Mouse (Mus musculus) liver, postnatal 0 days (tissue): Measurements from ENCODE around the gene Spns1. TPM values are rescaled to one million over a fixed set of nuclear protein-coding genes. Genes with fewer than 3 reads are reported as not detected.

ENCODE experiments used
- ATAC-seq: fragments of 200-750 bp; cut with Nextera tagmentation; 2 replicates; pipeline ENCODE4 v1.8.0; 2017; ENCODE audit warnings: mild to moderate bottlenecking, moderate library complexity
- DNase-seq: peaks from one replicate; pipeline ENCODE4 v3.0.0-alpha.2; 2016
- H3K27ac ChIP-seq: fragments of 300-500 bp; sonication (generic); 2 replicates; pipeline ENCODE4 v1.5.1; 2014; ENCODE audit warnings: antibody characterized with exemption, moderate library complexity, mild to moderate bottlenecking, low read depth
- H3K27me3 ChIP-seq: fragments of 300-500 bp; sonication (generic); 2 replicates; pipeline ENCODE4 v1.6.1; 2014; ENCODE audit warnings: low read length, control low read depth, mixed read lengths; ENCODE audit not compliant: insufficient read depth
- H3K36me3 ChIP-seq: fragments of 300-500 bp; sonication (generic); replicated peaks from 2 replicates; pipeline ENCODE4 v1.6.1; 2014; ENCODE audit warnings: mild to moderate bottlenecking, control low read depth, low read length, moderate library complexity, mixed read lengths; ENCODE audit not compliant: insufficient read depth
- H3K4me1 ChIP-seq: fragments of 300-500 bp; sonication (generic); 2 replicates; pipeline ENCODE4 v1.6.1; 2014; ENCODE audit warnings: antibody characterized with exemption, mild to moderate bottlenecking, control low read depth; ENCODE audit not compliant: insufficient read depth
- H3K4me2 ChIP-seq: fragments of 300-500 bp; sonication (generic); 2 replicates; pipeline ENCODE4 v1.6.1; 2014; ENCODE audit warnings: low read depth, mild to moderate bottlenecking, low read length, moderate library complexity, mixed read lengths
- H3K4me3 ChIP-seq: fragments of 300-500 bp; sonication (generic); 2 replicates; pipeline ENCODE4 v1.5.1; 2014; ENCODE audit warnings: low read depth, low read length
- H3K9ac ChIP-seq: fragments of 300-500 bp; sonication (generic); replicated peaks from 2 replicates; pipeline ENCODE4 v1.6.1; 2014; ENCODE audit warnings: mild to moderate bottlenecking, moderate library complexity
- H3K9me3 ChIP-seq: fragments of 300-500 bp; sonication (generic); 2 replicates; pipeline ENCODE4 v1.6.1; 2016; ENCODE audit warnings: mild to moderate bottlenecking, control low read depth, low read length, mixed read lengths
- CTCF ChIP-seq: sonication (generic); IDR thresholded peaks from 2 replicates; pipeline ENCODE4 v1.5.1; 2016; ENCODE audit warnings: antibody characterized with exemption, low read depth
- EP300 ChIP-seq: IDR thresholded peaks from 2 replicates; pipeline ENCODE4 v1.6.1; 2016; ENCODE audit warnings: antibody characterized with exemption, low read depth, mild to moderate bottlenecking
- WGBS: fragments of 180-500 bp; shearing (Covaris S2); extraction: QIAGEN DNeasy Blood & Tissue Kit; methylation state at CpG from one replicate; pipeline ENCODE4 v1.1.7; 2014; ENCODE audit not compliant: insufficient replicate concordance; 5-methylcytosine and 5-hydroxymethylcytosine counted together
- microRNA-seq: library from miRNA; unstranded; fragments of <30 nt; microRNA quantifications from one replicate; pipeline ENCODE4, GENCODE M21; 2016
- polyA plus RNA-seq: library from polyadenylated mRNA; unstranded; fragments of >200 nt; fragmentation: Nextera tagmentation; extraction: Ambion mirVana; gene quantifications from 2 replicates; pipeline ENCODE4 v1.2.1, GENCODE M21; 2015

Gene Spns1
- polyA plus RNA-seq, 1 experiment from 2014 or later, result 18.6 TPM

DNA sequence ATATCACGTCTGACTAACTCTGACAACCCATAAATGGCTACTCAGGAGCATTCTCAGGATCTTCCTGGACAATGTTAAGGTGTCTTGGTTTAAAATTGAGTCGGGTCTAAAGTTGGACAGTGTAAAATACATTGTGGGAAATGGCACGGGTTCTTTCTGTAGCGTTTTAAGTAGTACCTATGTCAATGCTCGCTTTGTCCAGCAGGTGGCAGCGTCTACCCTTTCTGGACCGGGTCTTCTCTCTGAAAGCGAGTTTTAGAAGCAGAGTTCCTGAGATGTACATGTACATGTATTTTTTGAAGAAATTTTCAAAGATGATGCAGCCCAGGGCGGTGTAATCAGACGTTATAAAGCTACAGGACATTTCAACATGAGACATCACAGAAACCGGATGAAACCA is 53.5 kb downstream of the Spns1 start:
- peak; percentile 85 for DNase-seq
- Histone ChIP-seq H3K9me3 (no peaks in the 10 kb centered on the region), H3K4me1 (no peaks in the 10 kb centered on the region), H3K27ac (no peak overlapping the region), H3K4me2 (no peak overlapping the region), H3K9ac (no peak overlapping the region), H3K36me3 (no peaks in the 10 kb centered on the region), H3K4me3 (no peak overlapping the region), H3K27me3 (peaks cover 5% of the 10 kb centered on the region; the same call in 1 of the 2 replicates)
- WGBS, result 5% methylated on average over 11 of the region's 11 CpGs
- ATAC-seq, result no peak
- no peak for TF ChIP-seq EP300
- TF ChIP-seq CTCF, result peak; percentile 91

Small RNA genes lying within 50 kb of the gene (microRNA-seq; reads per million reads assigned to microRNA genes)
- gene Mir7058, result not detected

Other genes with a start within 250 kb of the Spns1 start
- gene Xpo6, start 176.9 kb downstream of the Spns1 start, polyA plus RNA-seq, result 12.7 and 15.1 TPM in 2 replicates
- 5.2 and 6.5 TPM in 2 replicates for gene Sbk1, start 104.8 kb downstream of the Spns1 start, polyA plus RNA-seq
- 8.7 and 9.2 TPM in 2 replicates for gene Lat, start 7.9 kb downstream of the Spns1 start, polyA plus RNA-seq
- 1.4 and 1.5 TPM in 2 replicates for gene Nfatc2ip, start 19.3 kb upstream of the Spns1 start, polyA plus RNA-seq
- gene Cd19, start 37.4 kb upstream of the Spns1 start, polyA plus RNA-seq, result 8.7 and 9.1 TPM in 2 replicates
- 7.1 and 7.2 TPM in 2 replicates for gene Rabep2, start 51.3 kb upstream of the Spns1 start, polyA plus RNA-seq
- gene Atp2a1, start 85.7 kb upstream of the Spns1 start, polyA plus RNA-seq, result 2.2 and 34.1 TPM in 2 replicates
- gene Sh2b1, start 98.0 kb upstream of the Spns1 start, polyA plus RNA-seq, result 13.5 and 13.7 TPM in 2 replicates
- 57.6 and 57.7 TPM in 2 replicates for gene Tufm, start 109.9 kb upstream of the Spns1 start, polyA plus RNA-seq
- gene Atxn2l, start 126.0 kb upstream of the Spns1 start, polyA plus RNA-seq, result 12.0 and 13.6 TPM in 2 replicates
- 78.4 and 90.9 TPM in 2 replicates for gene Eif3c, start 189.0 kb upstream of the Spns1 start, polyA plus RNA-seq
- gene Apobr, start 207.5 kb upstream of the Spns1 start, polyA plus RNA-seq, result 3.0 and 4.0 TPM in 2 replicates
- 12.3 and 14.6 TPM in 2 replicates for gene Cln3, start 208.4 kb upstream of the Spns1 start, polyA plus RNA-seq
- gene Il27, start 217.5 kb upstream of the Spns1 start, polyA plus RNA-seq, result 0.18 and 0.21 TPM in 2 replicates